Mouse (Mus musculus) forelimb bud, embryonic 11.5 days (tissue): ENCODE results near the gene Slc41a1.
"Not testable (repeated sequence)": the region's sequence is repeated elsewhere in the genome, so short reads cannot be mapped to it uniquely, and the experiment has no call there.

Experiments
- DNase-seq: peaks from one replicate; pipeline ENCODE4 v3.0.0-alpha.2; 2012; ENCODE audit warnings: low read depth, low spot score

The Slc41a1 gene

GRCm38 (mm10) chr1:131827207-131827786 lies at the start of gene Slc41a1:
Gene Slc41a1, plus strand, starts transcription at chr1:131827493.
- DNase-seq = no peak

- peak; percentile 23 for DNase-seq
Observed at GRCm38 (mm10) chr1:131794591-131794990, 32.7 kb upstream of the Slc41a1 start.

- no peak for DNase-seq
Observed at GRCm38 (mm10) chr1:131795171-131795570, 32.1 kb upstream of the Slc41a1 start.

- peak; percentile 72 for DNase-seq
Observed at GRCm38 (mm10) chr1:131797202-131797909, 29.9 kb upstream of the Slc41a1 start, which contains the start of gene Pm20d1. Gene Pm20d1, plus strand, starts transcription at chr1:131797381.

GRCm38 (mm10) chr1:131800001-131800400 lies 27.3 kb upstream of the Slc41a1 start:
- DNase-seq = no peak

GRCm38 (mm10) chr1:131801071-131801470 lies 26.2 kb upstream of the Slc41a1 start:
- no peak for DNase-seq

GRCm38 (mm10) chr1:131802652-131803051 lies 24.6 kb upstream of the Slc41a1 start:
- no peak for DNase-seq

- DNase-seq = no peak
Observed at GRCm38 (mm10) chr1:131804166-131804565, 23.1 kb upstream of the Slc41a1 start.

GRCm38 (mm10) chr1:131808986-131809385 lies 18.3 kb upstream of the Slc41a1 start:
- DNase-seq = no peak

GRCm38 (mm10) chr1:131809651-131810050 lies 17.6 kb upstream of the Slc41a1 start:
- DNase-seq = no peak

GRCm38 (mm10) chr1:131811393-131811792 lies 15.9 kb upstream of the Slc41a1 start:
- DNase-seq = no peak

- no peak for DNase-seq
Observed at GRCm38 (mm10) chr1:131812006-131812405, 15.3 kb upstream of the Slc41a1 start.

- DNase-seq = no peak
Observed at GRCm38 (mm10) chr1:131812631-131813295, 14.5 kb upstream of the Slc41a1 start.

GRCm38 (mm10) chr1:131813731-131814130 lies 13.6 kb upstream of the Slc41a1 start:
- DNase-seq = no peak

GRCm38 (mm10) chr1:131814191-131814590 lies 13.1 kb upstream of the Slc41a1 start:
- DNase-seq = no peak

GRCm38 (mm10) chr1:131816886-131817285 lies 10.4 kb upstream of the Slc41a1 start:
- DNase-seq = no peak

GRCm38 (mm10) chr1:131820353-131820752 lies 6.9 kb upstream of the Slc41a1 start:
- DNase-seq = not testable (repeated sequence)

GRCm38 (mm10) chr1:131820887-131821328 lies 6.4 kb upstream of the Slc41a1 start:
- DNase-seq = no peak

- no peak for DNase-seq
Observed at GRCm38 (mm10) chr1:131822292-131822691, 5.0 kb upstream of the Slc41a1 start.

- DNase-seq = no peak
Observed at GRCm38 (mm10) chr1:131822856-131823492, 4.3 kb upstream of the Slc41a1 start.

GRCm38 (mm10) chr1:131823563-131823962 lies 3.7 kb upstream of the Slc41a1 start:
- no peak for DNase-seq

GRCm38 (mm10) chr1:131824528-131825181 lies 2.6 kb upstream of the Slc41a1 start:
- peak; percentile 19 for DNase-seq
